Mouse (Mus musculus): ENCODE results near the gene Alg9.

The Alg9 gene

DNA sequence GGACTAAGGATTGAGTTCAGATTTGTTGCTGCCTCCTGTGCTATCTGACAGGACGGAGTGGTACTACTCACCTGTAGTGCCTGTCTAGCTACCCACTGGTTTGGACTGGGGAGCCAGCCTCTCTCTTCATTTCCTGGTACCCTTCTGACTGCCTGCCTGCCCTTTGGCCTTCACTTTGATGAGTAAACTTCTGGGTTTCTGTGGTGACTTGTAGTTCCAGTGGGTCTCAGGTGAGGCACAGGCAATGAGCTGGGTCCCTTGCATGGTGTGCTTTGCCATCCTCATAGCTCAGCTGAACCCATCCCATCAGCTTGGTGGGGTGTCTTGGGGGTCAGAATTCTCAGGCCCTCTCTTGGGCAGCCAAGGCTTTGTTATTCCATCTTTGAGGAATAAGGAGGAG lies 112.1 kb downstream of the Alg9 start:
- no peak for DNase-seq (ENCODE audit: low spot score)

DNA sequence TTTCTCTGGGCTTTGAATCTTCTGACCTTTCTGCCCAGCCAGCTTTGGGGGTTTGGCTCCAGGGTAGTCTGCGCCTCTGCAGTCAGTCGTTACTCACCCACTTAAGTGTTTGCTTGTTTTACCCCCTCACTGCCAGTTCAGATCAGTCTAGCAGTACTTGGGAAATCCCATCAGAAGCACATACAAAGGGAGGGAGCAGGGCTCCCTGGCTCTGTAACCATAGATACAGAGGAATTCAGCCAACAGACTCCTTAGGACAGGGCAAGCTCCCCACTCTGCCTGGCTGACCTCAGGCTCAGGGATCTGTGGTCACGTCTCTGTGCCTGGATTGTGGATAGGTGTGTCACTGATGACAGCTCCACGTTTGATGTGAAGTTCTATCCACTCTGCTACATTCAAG lies 112.5 kb downstream of the Alg9 start:
- DNase-seq (ENCODE audit: low spot score) = no peak

- no peak for DNase-seq (ENCODE audit: low spot score)
Measured at GRCm38 (mm10) chr9:50889211-50889610, 114.4 kb downstream of the Alg9 start.

DNA sequence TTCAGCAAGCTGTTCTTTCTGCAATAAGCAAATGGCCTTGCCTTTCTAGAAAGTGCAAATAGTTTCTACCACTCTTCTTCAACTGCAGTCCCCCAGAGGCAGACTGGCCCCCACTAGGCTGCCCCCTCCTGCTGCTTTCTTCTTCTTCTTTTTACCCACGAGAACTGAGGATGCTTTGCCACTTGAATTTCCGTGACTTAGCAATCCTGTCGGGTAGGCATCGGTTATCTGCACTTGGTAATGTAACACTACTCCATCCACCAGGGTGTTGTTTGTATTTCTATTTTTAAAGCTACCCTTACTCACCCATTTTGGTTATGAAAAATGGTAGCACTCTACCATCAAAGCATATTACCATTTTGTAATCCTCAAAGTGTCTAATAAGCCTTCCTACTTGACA lies 115.1 kb downstream of the Alg9 start:
- no peak for DNase-seq (ENCODE audit: low spot score)

- no peak for DNase-seq (ENCODE audit: low spot score)
Measured at GRCm38 (mm10) chr9:50890494-50891090, 115.8 kb downstream of the Alg9 start.
